8 mouse cellular contexts compared by ENCODE assay signal in the genomic region with DNA sequence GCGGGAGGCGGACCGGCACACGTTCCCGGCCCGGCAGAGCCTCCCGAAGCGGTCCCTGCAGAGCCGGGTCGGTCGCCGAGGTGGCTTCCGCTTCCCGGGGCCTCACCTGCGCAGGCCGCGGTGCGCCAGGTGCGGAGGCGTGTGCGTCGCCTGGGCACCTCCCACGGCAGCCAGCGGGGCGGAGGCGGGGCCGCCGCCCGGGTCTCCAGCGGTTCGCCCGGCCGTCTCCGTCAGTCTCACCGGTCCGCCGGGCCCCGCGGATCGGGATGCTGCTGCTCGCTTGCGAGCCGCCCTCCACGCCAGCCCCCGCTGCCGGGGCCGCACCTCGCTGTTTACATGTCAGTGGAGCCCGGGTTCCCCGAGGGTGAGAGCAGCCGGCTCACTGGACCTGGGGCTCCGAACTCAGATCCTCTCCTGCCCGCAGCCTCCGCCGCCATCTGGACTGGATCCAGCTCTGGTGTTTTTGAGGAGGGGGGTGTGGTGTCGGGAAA. TPM values are rescaled to one million over a fixed set of nuclear protein-coding genes. Genes with fewer than 3 reads are reported as not detected.
DNase-seq lines count a peak whose midpoint lies in the region; ATAC-seq and TF ChIP-seq lines count a peak whose summit lies in the region.

No protein-coding gene starts in this region.

- TF ChIP-seq POLR2A in ES-Bruce4 (IDR thresholded peaks at IDR 0.05; ENCODE audit: insufficient read depth, low read length) = no peak
- TF ChIP-seq POLR2A in embryonic fibroblast, embryonic 13.5 days (IDR thresholded peaks at IDR 0.05; ENCODE audit: low read depth, low read length) = no peak

- peak overlapping the region; percentile 68 for H3K9ac ChIP-seq in ES-Bruce4 (ENCODE audit: low read depth, poor library complexity, severe bottlenecking)
- H3K9ac ChIP-seq in heart, embryonic 14.5 days (ENCODE audit: low read length) = peak overlapping the region; percentile 87
- peak overlapping the region; percentile 94 for H3K9ac ChIP-seq in kidney, postnatal 0 days (ENCODE audit: low read depth, low read length)

- peak overlapping the region; percentile 35 for H3K27ac ChIP-seq in ES-Bruce4 (ENCODE audit: insufficient read depth, low read length)
- peak overlapping the region; percentile 62 for H3K27ac ChIP-seq in embryonic fibroblast, embryonic 13.5 days (ENCODE audit: insufficient read depth, low read length)
- peak overlapping the region; percentile 58 to 88 for H3K27ac ChIP-seq in heart, embryonic 14.5 days (replicated peaks in 1 of 2; ENCODE audit: control insufficient read depth in 1 of 2, insufficient read depth in 1 of 2, low read depth in 2 of 2, low read length in 2 of 2)
- peak overlapping the region; percentile 98 for H3K27ac ChIP-seq in kidney, postnatal 0 days

- no peak for TF ChIP-seq EP300 in ES-Bruce4 (IDR thresholded peaks at IDR 0.05; ENCODE audit: insufficient read depth, low read depth, low read length)

- H3K4me1 ChIP-seq in ES-Bruce4 (ENCODE audit: control insufficient read depth, insufficient read depth, low read length) = peaks cover 9% of the 10 kb centered on the region
- peaks cover 5% of the 10 kb centered on the region; the same call in 1 of the 2 replicates for H3K4me1 ChIP-seq in embryonic fibroblast, embryonic 13.5 days (ENCODE audit: control insufficient read depth, insufficient read depth, low read length)
- H3K4me1 ChIP-seq in heart, embryonic 14.5 days (ENCODE audit: control insufficient read depth in 2 of 2, insufficient read depth in 2 of 2, low read length in 2 of 2) = peaks cover 36 to 48% of the 10 kb centered on the region in 2 experiments
- H3K4me1 ChIP-seq in kidney, postnatal 0 days (replicated peaks; ENCODE audit: insufficient read depth, low read length) = peaks cover 22% of the 10 kb centered on the region

- H3K4me2 ChIP-seq in heart, embryonic 14.5 days (ENCODE audit: low read length) = peak overlapping the region; percentile 80
- peak overlapping the region; percentile 86 for H3K4me2 ChIP-seq in kidney, postnatal 0 days (ENCODE audit: low read length)

- no peak; the same call in 1 of the 2 replicates for ATAC-seq in heart, embryonic 14.5 days (ENCODE audit: insufficient number of reproducible peaks, insufficient read depth, low FRiP score, low read depth)
- ATAC-seq in kidney, postnatal 0 days (replicated peaks; ENCODE audit: low FRiP score, low read depth) = peak; percentile 72

- no peak for TF ChIP-seq CTCF in ES-Bruce4 (IDR thresholded peaks at IDR 0.05; ENCODE audit: low read depth, low read length)
- TF ChIP-seq CTCF in embryonic fibroblast, embryonic 13.5 days (IDR thresholded peaks at IDR 0.05; ENCODE audit: borderline replicate concordance, insufficient read depth, low read length) = no peak
- no peak for TF ChIP-seq CTCF in kidney, postnatal 0 days (IDR thresholded peaks at IDR 0.05; ENCODE audit: low read depth)

- no peaks in the 10 kb centered on the region for H3K27me3 ChIP-seq in ES-Bruce4 (ENCODE audit: control insufficient read depth, insufficient read depth, low read length, poor library complexity, severe bottlenecking)
- H3K27me3 ChIP-seq in heart, embryonic 14.5 days (ENCODE audit: control insufficient read depth, insufficient read depth, low read length) = no peaks in the 10 kb centered on the region
- H3K27me3 ChIP-seq in kidney, postnatal 0 days (ENCODE audit: insufficient read depth, low read length) = no peaks in the 10 kb centered on the region

- under 1% methylated on average over 53 of the region's 56 CpGs for WGBS in heart, embryonic 14.5 days
- WGBS in kidney, postnatal 0 days = under 1% methylated on average over 42 of the region's 56 CpGs

- H3K36me3 ChIP-seq in ES-Bruce4 (ENCODE audit: control insufficient read depth, insufficient read depth, low read length, poor library complexity, severe bottlenecking) = no peaks in the 10 kb centered on the region
- H3K36me3 ChIP-seq in heart, embryonic 14.5 days (ENCODE audit: control insufficient read depth, insufficient read depth, low read length) = no peaks in the 10 kb centered on the region
- no peaks in the 10 kb centered on the region for H3K36me3 ChIP-seq in kidney, postnatal 0 days (ENCODE audit: insufficient read depth, low read length)

- peak overlapping the region; percentile 74 for H3K4me3 ChIP-seq in ES-Bruce4 (ENCODE audit: low read depth, low read length)
- H3K4me3 ChIP-seq in embryonic fibroblast, embryonic 13.5 days (ENCODE audit: insufficient read depth, low read length) = peak overlapping the region; percentile 79
- H3K4me3 ChIP-seq in heart, embryonic 14.5 days (ENCODE audit: control insufficient read depth in 1 of 2, insufficient read depth in 1 of 2, low read depth in 1 of 2, low read length in 2 of 2) = peak overlapping the region; percentile 62 to 80
- H3K4me3 ChIP-seq in kidney, postnatal 0 days (replicated peaks; ENCODE audit: low read depth, low read length) = peak overlapping the region; percentile 80

- no peaks in the 10 kb centered on the region for H3K9me3 ChIP-seq in ES-Bruce4 (replicated peaks; ENCODE audit: control insufficient read depth, insufficient read depth, low read length, poor library complexity, severe bottlenecking)
- H3K9me3 ChIP-seq in heart, embryonic 14.5 days (ENCODE audit: control insufficient read depth, low read length) = no peaks in the 10 kb centered on the region
- H3K9me3 ChIP-seq in kidney, postnatal 0 days (replicated peaks; ENCODE audit: low read length) = no peaks in the 10 kb centered on the region

- peak; percentile 67 to 76 for DNase-seq in adrenal gland, postnatal 36 days
- peak; percentile 53 for DNase-seq in kidney, postnatal 0 days (ENCODE audit: low spot score)
- peak; percentile 77 to 79 for DNase-seq in lung, adult 18-20 months
- DNase-seq in ovary, postnatal 14 days (ENCODE audit: low spot score) = peak; percentile 51
- DNase-seq in thymus, postnatal 0 days (ENCODE audit: low spot score) = no peak

RNA-seq across cellular contexts. Expression of a gene that starts 0.4 kb away (rescaled TPM):
- polyA plus RNA-seq in ES-Bruce4 (2011; ENCODE audit: insufficient read depth, insufficient read length, low read depth, missing spikeins) = 12.2 and 16.5 TPM in 2 replicates
- total RNA-seq in adrenal gland, postnatal 36 days (2021) = 10 to 100 TPM; 21.5 to 34.8 TPM
- 5.3 and 8.9 TPM in 2 replicates for polyA plus RNA-seq in embryonic fibroblast, embryonic 13.5 days (2011; ENCODE audit: insufficient read length, low read depth, missing spikeins)
- 5.8 and 6.3 TPM in 2 replicates for polyA plus RNA-seq in heart, embryonic 14.5 days (2014; fragmentation: Nextera tagmentation; extraction: Ambion mirVana)
- 13.9 and 16.9 TPM in 2 replicates for polyA plus RNA-seq in kidney, postnatal 0 days (2015; fragmentation: Nextera tagmentation; extraction: Ambion mirVana)
- polyA plus RNA-seq in thymus, postnatal 0 days (2015; fragmentation: Nextera tagmentation; extraction: Ambion mirVana) = 8.4 and 8.9 TPM in 2 replicates

RNA-seq across cellular contexts. Expression of a gene that starts 35.1 kb away (rescaled TPM):
- 35.1 and 41.7 TPM in 2 replicates for polyA plus RNA-seq in ES-Bruce4 (2011; ENCODE audit: insufficient read depth, insufficient read length, low read depth, missing spikeins)
- total RNA-seq in adrenal gland, postnatal 36 days (2021) = 10 to 100 TPM; 60.5 to 61.1 TPM
- 70.1 and 71.9 TPM in 2 replicates for polyA plus RNA-seq in embryonic fibroblast, embryonic 13.5 days (2011; ENCODE audit: insufficient read length, low read depth, missing spikeins)
- polyA plus RNA-seq in heart, embryonic 14.5 days (2014; fragmentation: Nextera tagmentation; extraction: Ambion mirVana) = 72.9 and 85.0 TPM in 2 replicates
- polyA plus RNA-seq in kidney, postnatal 0 days (2015; fragmentation: Nextera tagmentation; extraction: Ambion mirVana) = 105 and 110 TPM in 2 replicates
- polyA plus RNA-seq in thymus, postnatal 0 days (2015; fragmentation: Nextera tagmentation; extraction: Ambion mirVana) = 126 and 129 TPM in 2 replicates

RNA-seq across cellular contexts. Expression of a gene that starts 39.1 kb away (rescaled TPM):
- 1.8 and 4.1 TPM in 2 replicates for polyA plus RNA-seq in ES-Bruce4 (2011; ENCODE audit: insufficient read depth, insufficient read length, low read depth, missing spikeins)
- total RNA-seq in adrenal gland, postnatal 36 days (2021) = not detected
- 0.67 TPM in 1 of 2 replicates, not detected in the other for polyA plus RNA-seq in embryonic fibroblast, embryonic 13.5 days (2011; ENCODE audit: insufficient read length, low read depth, missing spikeins)
- 0.19 TPM in 1 of 2 replicates, not detected in the other for polyA plus RNA-seq in heart, embryonic 14.5 days (2014; fragmentation: Nextera tagmentation; extraction: Ambion mirVana)
- polyA plus RNA-seq in kidney, postnatal 0 days (2015; fragmentation: Nextera tagmentation; extraction: Ambion mirVana) = 0.42 and 0.61 TPM in 2 replicates
- polyA plus RNA-seq in thymus, postnatal 0 days (2015; fragmentation: Nextera tagmentation; extraction: Ambion mirVana) = 0.28 and 0.31 TPM in 2 replicates

RNA-seq across cellular contexts. Expression of a gene that starts 39.9 kb away (rescaled TPM):
- polyA plus RNA-seq in ES-Bruce4 (2011; ENCODE audit: insufficient read depth, insufficient read length, low read depth, missing spikeins) = 0.44 TPM in 1 of 2 replicates, not detected in the other
- not detected for total RNA-seq in adrenal gland, postnatal 36 days (2021)
- polyA plus RNA-seq in embryonic fibroblast, embryonic 13.5 days (2011; ENCODE audit: insufficient read length, low read depth, missing spikeins) = not detected in 2 replicates
- polyA plus RNA-seq in heart, embryonic 14.5 days (2014; fragmentation: Nextera tagmentation; extraction: Ambion mirVana) = 0.13 TPM in 1 of 2 replicates, not detected in the other
- polyA plus RNA-seq in kidney, postnatal 0 days (2015; fragmentation: Nextera tagmentation; extraction: Ambion mirVana) = 0.08 TPM in 1 of 2 replicates, not detected in the other
- polyA plus RNA-seq in thymus, postnatal 0 days (2015; fragmentation: Nextera tagmentation; extraction: Ambion mirVana) = 0.08 TPM in 1 of 2 replicates, not detected in the other

RNA-seq across cellular contexts. Expression of a gene that starts 51.3 kb away (rescaled TPM):
- 9.4 and 9.7 TPM in 2 replicates for polyA plus RNA-seq in ES-Bruce4 (2011; ENCODE audit: insufficient read depth, insufficient read length, low read depth, missing spikeins)
- 10 to 100 TPM in 1 of 2 experiments, 1 to 10 TPM in 1; 7.9 to 11.0 TPM for total RNA-seq in adrenal gland, postnatal 36 days (2021)
- 20.4 and 21.5 TPM in 2 replicates for polyA plus RNA-seq in embryonic fibroblast, embryonic 13.5 days (2011; ENCODE audit: insufficient read length, low read depth, missing spikeins)
- 33.4 and 35.7 TPM in 2 replicates for polyA plus RNA-seq in heart, embryonic 14.5 days (2014; fragmentation: Nextera tagmentation; extraction: Ambion mirVana)
- polyA plus RNA-seq in kidney, postnatal 0 days (2015; fragmentation: Nextera tagmentation; extraction: Ambion mirVana) = 15.8 and 18.1 TPM in 2 replicates
- 24.3 and 25.3 TPM in 2 replicates for polyA plus RNA-seq in thymus, postnatal 0 days (2015; fragmentation: Nextera tagmentation; extraction: Ambion mirVana)

Comparison
In these comparisons a context has a peak if more than half of its experiments do, and no peak if none do; other contexts are left out.
1. H3K27ac ChIP-seq: peak in every context shown above with its lines; median percentile 98 in kidney, postnatal 0 days; 73 in heart, embryonic 14.5 days; 62 in embryonic fibroblast, embryonic 13.5 days; 35 in ES-Bruce4.